Mouse (Mus musculus) stomach, embryonic 16.5 days (tissue): ENCODE data around the gene Dirc2. TPM values are rescaled to one million over a fixed set of nuclear protein-coding genes. Genes with fewer than 3 reads are reported as not detected.

Experiments used
- ATAC-seq: fragments of 200-750 bp; cut with Nextera tagmentation; 2 replicates; pipeline ENCODE4 v1.8.0; 2017; ENCODE audit warnings: moderate number of reproducible peaks, moderate TSS enrichment; ENCODE audit not compliant: insufficient read depth, low FRiP score
- H3K27ac ChIP-seq: fragments of 300-500 bp; sonication (generic); 2 replicates; pipeline ENCODE4 v1.5.1; 2014; ENCODE audit warnings: low read length
- H3K27me3 ChIP-seq: fragments of 300-500 bp; sonication (generic); 2 replicates; pipeline ENCODE4 v1.6.1; 2014; ENCODE audit warnings: low read length, control low read depth, mixed read lengths; ENCODE audit not compliant: control insufficient read depth, insufficient read depth
- H3K36me3 ChIP-seq: fragments of 300-500 bp; sonication (generic); 2 replicates; pipeline ENCODE4 v1.6.1; 2014; ENCODE audit warnings: low read length; ENCODE audit not compliant: control insufficient read depth, insufficient read depth
- H3K4me1 ChIP-seq: fragments of 300-500 bp; sonication (generic); 2 replicates; pipeline ENCODE4 v1.6.1; 2014; ENCODE audit warnings: low read length, control low read depth, mixed read lengths; ENCODE audit not compliant: control insufficient read depth, insufficient read depth
- H3K4me2 ChIP-seq: fragments of 300-500 bp; sonication (generic); 2 replicates; pipeline ENCODE4 v1.6.1; 2014; ENCODE audit warnings: low read depth, low read length, mixed read lengths
- H3K4me3 ChIP-seq: fragments of 300-500 bp; sonication (generic); replicated peaks from 2 replicates; pipeline ENCODE4 v1.5.1; 2014; ENCODE audit warnings: mild to moderate bottlenecking, low read length
- H3K9ac ChIP-seq: fragments of 300-500 bp; sonication (generic); 2 replicates; pipeline ENCODE4 v1.6.1; 2014; ENCODE audit warnings: low read length
- H3K9me3 ChIP-seq: fragments of 300-500 bp; sonication (generic); replicated peaks from 2 replicates; pipeline ENCODE4 v1.6.1; 2016; ENCODE audit warnings: low read length, control low read depth; ENCODE audit not compliant: control insufficient read depth
- WGBS: fragments of 180-500 bp; shearing (Covaris S2); extraction: QIAGEN DNeasy Blood & Tissue Kit; methylation state at CpG from one replicate; pipeline ENCODE4 v1.1.7; 2014; 5-methylcytosine and 5-hydroxymethylcytosine counted together
- polyA plus RNA-seq: library from polyadenylated mRNA; unstranded; fragments of >200 nt; fragmentation: Nextera tagmentation; extraction: Ambion mirVana; gene quantifications from 2 replicates; pipeline ENCODE4 v1.2.1, GENCODE M21; 2015

Gene Dirc2
- polyA plus RNA-seq, 1 experiment from 2014 or later = 8.2 TPM

GRCm38 (mm10) chr16:35691606-35692005 lies 77.5 kb downstream of the Dirc2 start:
- no peaks in the 10 kb centered on the region for H3K4me1 ChIP-seq
- H3K4me3 ChIP-seq = no peak overlapping the region
- H3K9me3 ChIP-seq = peaks cover 3% of the 10 kb centered on the region; the same call in 1 of the 2 replicates
- H3K27ac ChIP-seq = no peak overlapping the region
- H3K36me3 ChIP-seq = no peaks in the 10 kb centered on the region
- no peak for ATAC-seq
- 84% methylated on average over 7 of the region's 7 CpGs for WGBS
- H3K4me2 ChIP-seq = no peak overlapping the region
- H3K9ac ChIP-seq = no peak overlapping the region
- no peaks in the 10 kb centered on the region for H3K27me3 ChIP-seq

- Histone ChIP-seq H3K9me3 (no peaks in the 10 kb centered on the region), H3K9ac (no peak overlapping the region), H3K27ac (no peak overlapping the region), H3K4me3 (no peak overlapping the region), H3K4me2 (no peak overlapping the region), H3K27me3 (no peaks in the 10 kb centered on the region), H3K36me3 (no peaks in the 10 kb centered on the region), H3K4me1 (no peaks in the 10 kb centered on the region)
- ATAC-seq = no peak
- 67% methylated on average over 7 of the region's 7 CpGs for WGBS
These were observed 82.7 kb downstream of the Dirc2 start for GRCm38 (mm10) chr16:35686491-35686890.

GRCm38 (mm10) chr16:35685027-35685426 lies 84.1 kb downstream of the Dirc2 start:
- no peak overlapping the region for H3K4me3 ChIP-seq
- no peak for ATAC-seq
- no peaks in the 10 kb centered on the region for H3K4me1 ChIP-seq
- no peaks in the 10 kb centered on the region for H3K9me3 ChIP-seq
- H3K36me3 ChIP-seq = no peaks in the 10 kb centered on the region
- H3K27me3 ChIP-seq = no peaks in the 10 kb centered on the region
- no peak overlapping the region for H3K27ac ChIP-seq
- H3K9ac ChIP-seq = no peak overlapping the region
- no peak overlapping the region for H3K4me2 ChIP-seq
- WGBS = 78% methylated on average over 13 of the region's 13 CpGs

DNA sequence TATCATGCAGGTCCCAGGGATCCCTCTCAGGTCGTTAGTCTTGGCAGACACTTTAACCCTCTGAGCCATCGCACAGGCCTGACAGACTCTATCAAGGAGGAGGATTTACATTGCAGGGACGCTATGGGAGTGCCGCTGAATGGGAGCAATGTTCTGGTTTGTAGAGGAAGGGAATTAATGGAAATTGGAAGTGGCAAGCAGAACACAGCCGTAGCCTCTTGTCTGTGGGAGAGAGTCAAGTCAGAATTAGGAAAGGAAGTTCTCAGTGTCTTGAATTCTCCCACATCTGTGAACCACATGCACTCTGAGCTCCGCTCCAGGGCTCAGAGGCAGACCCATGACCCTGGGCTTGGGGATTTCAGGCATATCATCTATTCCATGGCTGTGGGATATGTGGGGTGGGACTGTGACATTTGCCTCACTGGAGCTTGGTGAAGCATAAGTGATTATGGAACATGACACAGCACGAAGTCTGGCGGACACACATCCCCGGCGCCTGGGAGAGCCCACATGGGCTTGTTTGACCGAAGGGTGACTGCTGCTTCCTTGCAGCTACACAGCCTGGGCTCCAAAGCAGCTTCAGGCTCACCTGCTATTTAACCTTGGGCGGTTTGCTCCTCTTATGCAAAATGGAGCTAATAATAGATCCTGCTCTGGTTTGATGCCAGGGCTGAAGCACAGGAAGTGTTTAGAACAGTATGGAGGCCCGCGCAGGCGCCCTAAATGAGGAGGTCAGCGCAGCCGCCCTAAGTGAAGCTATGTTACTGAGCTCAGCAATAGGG lies 87.6 kb downstream of the Dirc2 start:
- no peak overlapping the region for H3K4me2 ChIP-seq
- H3K4me1 ChIP-seq = no peaks in the 10 kb centered on the region
- H3K27me3 ChIP-seq = no peaks in the 10 kb centered on the region
- H3K9ac ChIP-seq = no peak overlapping the region
- no peaks in the 10 kb centered on the region for H3K9me3 ChIP-seq
- 69% methylated on average over 17 of the region's 17 CpGs for WGBS
- H3K4me3 ChIP-seq = no peak overlapping the region
- H3K36me3 ChIP-seq = no peaks in the 10 kb centered on the region
- no peak for ATAC-seq
- H3K27ac ChIP-seq = no peak overlapping the region

- no peak overlapping the region for H3K4me3 ChIP-seq
- H3K27me3 ChIP-seq = no peaks in the 10 kb centered on the region
- 28% methylated on average over 3 of the region's 3 CpGs for WGBS
- H3K4me2 ChIP-seq = no peak overlapping the region
- no peaks in the 10 kb centered on the region for H3K4me1 ChIP-seq
- H3K27ac ChIP-seq = no peak overlapping the region
- no peaks in the 10 kb centered on the region for H3K36me3 ChIP-seq
- H3K9ac ChIP-seq = no peak overlapping the region
- no peaks in the 10 kb centered on the region for H3K9me3 ChIP-seq
- no peak for ATAC-seq
These were observed 90.7 kb downstream of the Dirc2 start for GRCm38 (mm10) chr16:35678476-35678875.

DNA sequence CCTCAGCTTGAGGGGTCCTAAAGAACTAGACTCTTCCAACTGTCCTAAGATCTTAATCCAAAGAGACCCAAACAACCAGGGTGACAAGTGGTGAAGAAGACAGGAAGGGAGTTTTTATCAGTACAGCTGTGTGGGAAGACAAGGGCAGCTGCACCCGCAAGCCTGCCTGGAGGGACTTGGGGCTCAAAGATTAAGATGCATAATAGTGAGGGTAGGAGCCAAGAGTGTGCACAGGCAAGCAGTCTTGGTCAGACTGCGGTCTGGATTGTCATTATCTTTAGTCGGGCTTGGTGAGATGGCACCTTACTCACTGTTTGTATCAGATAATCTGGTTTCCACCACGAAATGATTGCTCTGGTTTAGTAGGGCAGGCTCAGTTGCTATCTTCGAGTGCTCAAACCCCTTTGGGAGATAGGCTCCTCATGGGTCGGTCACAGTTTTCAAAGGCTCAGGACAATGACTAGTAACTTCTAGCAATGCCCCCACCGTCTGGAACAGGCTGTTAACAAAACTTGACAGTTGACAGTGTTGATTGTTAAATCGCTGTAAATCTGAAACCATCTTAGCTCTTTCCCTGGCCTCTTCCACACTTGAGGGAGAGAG lies 91.5 kb downstream of the Dirc2 start:
- ATAC-seq = no peak
- H3K4me1 ChIP-seq = no peaks in the 10 kb centered on the region
- no peak overlapping the region for H3K9ac ChIP-seq
- WGBS = 72% methylated on average over 8 of the region's 8 CpGs
- no peak overlapping the region for H3K4me3 ChIP-seq
- H3K4me2 ChIP-seq = no peak overlapping the region
- no peak overlapping the region for H3K27ac ChIP-seq
- H3K36me3 ChIP-seq = no peaks in the 10 kb centered on the region
- H3K27me3 ChIP-seq = no peaks in the 10 kb centered on the region
- H3K9me3 ChIP-seq = no peaks in the 10 kb centered on the region

DNA sequence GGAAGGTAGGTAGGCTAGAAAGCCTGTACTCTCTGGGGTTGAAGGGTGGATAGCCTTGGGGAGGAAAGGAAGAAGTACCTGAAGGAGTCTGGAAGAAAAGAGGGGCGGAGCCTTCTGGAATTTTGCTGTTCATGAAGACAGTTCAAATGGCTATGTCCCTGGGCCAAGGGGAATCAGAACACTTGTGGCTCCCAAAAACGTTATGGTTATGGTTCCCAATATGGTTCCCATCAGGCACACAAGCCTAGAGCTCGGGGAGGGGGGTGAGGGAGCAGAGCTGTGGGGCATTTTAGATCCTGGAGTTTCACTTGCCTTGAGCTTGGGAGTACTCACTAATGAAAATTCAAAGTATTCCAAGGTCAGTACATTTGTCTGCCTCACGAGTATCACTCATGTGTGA lies 104.3 kb downstream of the Dirc2 start:
- no peak for ATAC-seq
- H3K9ac ChIP-seq = no peak overlapping the region
- no peak overlapping the region for H3K27ac ChIP-seq
- peaks cover 7% of the 10 kb centered on the region for H3K4me1 ChIP-seq
- H3K36me3 ChIP-seq = no peaks in the 10 kb centered on the region
- peaks cover 11% of the 10 kb centered on the region for H3K27me3 ChIP-seq
- H3K9me3 ChIP-seq = no peaks in the 10 kb centered on the region
- H3K4me2 ChIP-seq = no peak overlapping the region
- WGBS = 73% methylated on average over 4 of the region's 4 CpGs
- no peak overlapping the region for H3K4me3 ChIP-seq

GRCm38 (mm10) chr16:35663831-35664414 lies 105.2 kb downstream of the Dirc2 start:
- no peak for ATAC-seq
- Histone ChIP-seq H3K27ac (no peak overlapping the region), H3K4me1 (peaks cover 10% of the 10 kb centered on the region), H3K4me2 (no peak overlapping the region), H3K36me3 (no peaks in the 10 kb centered on the region), H3K4me3 (no peak overlapping the region), H3K27me3 (peaks cover 20% of the 10 kb centered on the region), H3K9ac (no peak overlapping the region), H3K9me3 (no peaks in the 10 kb centered on the region)
- 88% methylated on average over 9 of the region's 9 CpGs for WGBS

GRCm38 (mm10) chr16:35660222-35660621 lies 108.9 kb downstream of the Dirc2 start:
- H3K9me3 ChIP-seq = no peaks in the 10 kb centered on the region
- H3K27ac ChIP-seq = no peak overlapping the region
- H3K4me3 ChIP-seq = peak overlapping the region; percentile 45
- 9% methylated on average over 36 of the region's 36 CpGs for WGBS
- H3K36me3 ChIP-seq = no peaks in the 10 kb centered on the region
- H3K9ac ChIP-seq = peak overlapping the region; percentile 53
- no peak; the same call in 1 of the 2 replicates for ATAC-seq
- peaks cover 10% of the 10 kb centered on the region for H3K4me1 ChIP-seq
- H3K4me2 ChIP-seq = peak overlapping the region; percentile 76
- peaks cover 20% of the 10 kb centered on the region for H3K27me3 ChIP-seq
